ENCODE assay signal across 11 mouse cellular contexts in genomic region chr10:41652094-41652775, GRCm38 (mm10).
A peak's percentile ranks its signal among the peaks of the same experiment; 100 is the strongest.
DNase-seq lines count a peak whose midpoint lies in the region; ATAC-seq and TF ChIP-seq lines count a peak whose summit lies in the region.
"Had no signal": no experiment of that assay in that cellular context is flagged by ENCODE, and none has a peak within 500 bp of the region (broad histone marks: within the 10 kb centered on the region; RNA-seq: fewer than 3 reads in every experiment).

No protein-coding gene starts in this region.

- no peaks in the 10 kb centered on the region; the same call in 1 of the 2 replicates for H3K4me1 ChIP-seq in hindbrain, postnatal 0 days (ENCODE audit: insufficient read depth, low read length)
- no peaks in the 10 kb centered on the region for H3K4me1 ChIP-seq in hindbrain, embryonic 11.5 days (replicated peaks; ENCODE audit: control insufficient read depth, insufficient read depth, low read length)
- peaks cover 12% of the 10 kb centered on the region for H3K4me1 ChIP-seq in midbrain, embryonic 10.5 days
- no peaks in the 10 kb centered on the region; the same call in 1 of the 2 replicates for H3K4me1 ChIP-seq in stomach, postnatal 0 days (replicated peaks; ENCODE audit: control insufficient read depth, insufficient read depth)

- no peaks in the 10 kb centered on the region for H3K9me3 ChIP-seq in hindbrain, postnatal 0 days (ENCODE audit: low read length)
- no peaks in the 10 kb centered on the region for H3K9me3 ChIP-seq in hindbrain, embryonic 11.5 days (ENCODE audit: control insufficient read depth, low read length)
- H3K9me3 ChIP-seq in midbrain, embryonic 10.5 days (replicated peaks), result no peaks in the 10 kb centered on the region
- H3K9me3 ChIP-seq in stomach, postnatal 0 days (ENCODE audit: control insufficient read depth, low read length), result no peaks in the 10 kb centered on the region

- no peaks in the 10 kb centered on the region for H3K36me3 ChIP-seq in hindbrain, postnatal 0 days (ENCODE audit: insufficient read depth, low read length)
- H3K36me3 ChIP-seq in hindbrain, embryonic 11.5 days (ENCODE audit: control insufficient read depth, insufficient read depth, low read length), result no peaks in the 10 kb centered on the region
- no peaks in the 10 kb centered on the region for H3K36me3 ChIP-seq in midbrain, embryonic 10.5 days
- H3K36me3 ChIP-seq in stomach, postnatal 0 days (ENCODE audit: control insufficient read depth, insufficient read depth, low read length), result no peaks in the 10 kb centered on the region

- 34% methylated on average over 6 of the region's 6 CpGs for WGBS in hindbrain, postnatal 0 days
- 41% methylated on average over 6 of the region's 6 CpGs for WGBS in hindbrain, embryonic 11.5 days
- WGBS in midbrain, embryonic 10.5 days, result 41% methylated on average over 6 of the region's 6 CpGs
- WGBS in stomach, postnatal 0 days, result 22% methylated on average over 6 of the region's 6 CpGs

- ATAC-seq in hindbrain, postnatal 0 days, result peak; percentile 41
- ATAC-seq in hindbrain, embryonic 11.5 days (ENCODE audit: low FRiP score), result no peak
- ATAC-seq in stomach, postnatal 0 days (ENCODE audit: low FRiP score, low TSS enrichment), result peak; percentile 16; the same call in 1 of the 2 replicates

- no peak for TF ChIP-seq EP300 in stomach, postnatal 0 days (optimal IDR thresholded peaks at IDR 0.05)

- peak; percentile 10 for DNase-seq in embryo, embryonic 10.5 days (ENCODE audit: low spot score)
- DNase-seq in embryo, embryonic 10 days (ENCODE audit: low spot score), result no peak
- DNase-seq in hindbrain, postnatal 0 days (ENCODE audit: low spot score), result peak; percentile 70
- DNase-seq in hindbrain, embryonic 11.5 days (ENCODE audit: low spot score), result no peak
- no peak for DNase-seq in midbrain, embryonic 10.5 days (ENCODE audit: low spot score)
- DNase-seq in stomach, postnatal 0 days (ENCODE audit: low spot score), result no peak
- DNase-seq in urinary bladder, adult 2 months (ENCODE audit: low spot score), result no peak
- no peak for DNase-seq in testis, postnatal 14 days (ENCODE audit: low spot score)
- DNase-seq: adrenal gland, adult 8-10 months; cerebellum, adult 18-20 months; right cerebral cortex, postnatal 14 days had no signal

- no peak overlapping the region for H3K4me3 ChIP-seq in hindbrain, postnatal 0 days (ENCODE audit: low read length)
- H3K4me3 ChIP-seq in hindbrain, embryonic 11.5 days (ENCODE audit: low read depth, low read length), result no peak overlapping the region
- no peak overlapping the region for H3K4me3 ChIP-seq in midbrain, embryonic 10.5 days
- no peak overlapping the region for H3K4me3 ChIP-seq in stomach, postnatal 0 days (ENCODE audit: low read depth, low read length)

- H3K9ac ChIP-seq in hindbrain, postnatal 0 days (replicated peaks; ENCODE audit: low read length), result no peak overlapping the region
- no peak overlapping the region for H3K9ac ChIP-seq in hindbrain, embryonic 11.5 days (ENCODE audit: low read depth, low read length)
- H3K9ac ChIP-seq in stomach, postnatal 0 days (ENCODE audit: low read length), result no peak overlapping the region

- no peak for TF ChIP-seq CTCF in hindbrain, postnatal 0 days (IDR thresholded peaks at IDR 0.05; ENCODE audit: low read depth)
- no peak for TF ChIP-seq CTCF in stomach, postnatal 0 days (IDR thresholded peaks at IDR 0.05; ENCODE audit: low read depth)

- peak overlapping the region; percentile 62; the same call in 1 of the 2 replicates for H3K27ac ChIP-seq in hindbrain, postnatal 0 days
- no peak overlapping the region for H3K27ac ChIP-seq in hindbrain, embryonic 11.5 days (ENCODE audit: low read depth, low read length)
- peak overlapping the region; percentile 25; the same call in 1 of the 2 replicates for H3K27ac ChIP-seq in midbrain, embryonic 10.5 days (replicated peaks)
- peak overlapping the region; percentile 40; the same call in 1 of the 2 replicates for H3K27ac ChIP-seq in stomach, postnatal 0 days (replicated peaks)

- no peak overlapping the region for H3K4me2 ChIP-seq in hindbrain, postnatal 0 days (ENCODE audit: low read depth, low read length)
- H3K4me2 ChIP-seq in hindbrain, embryonic 11.5 days (replicated peaks; ENCODE audit: low read depth, low read length), result no peak overlapping the region
- H3K4me2 ChIP-seq in stomach, postnatal 0 days (replicated peaks; ENCODE audit: low read depth), result peak overlapping the region; percentile 23

- H3K27me3 ChIP-seq in hindbrain, postnatal 0 days (ENCODE audit: insufficient read depth, low read length), result no peaks in the 10 kb centered on the region
- no peaks in the 10 kb centered on the region for H3K27me3 ChIP-seq in hindbrain, embryonic 11.5 days (ENCODE audit: control insufficient read depth, insufficient read depth, low read length)
- H3K27me3 ChIP-seq in midbrain, embryonic 10.5 days (ENCODE audit: low read depth, poor library complexity, severe bottlenecking), result no peaks in the 10 kb centered on the region
- no peaks in the 10 kb centered on the region for H3K27me3 ChIP-seq in stomach, postnatal 0 days (ENCODE audit: control insufficient read depth, insufficient read depth, low read length)

Comparison
In these comparisons a context has a peak if more than half of its experiments do, and no peak if none do; other contexts are left out.
1. DNase-seq: peak in embryo, embryonic 10.5 days (single experiment) and hindbrain, postnatal 0 days (single experiment); none in embryo, embryonic 10 days (single experiment), hindbrain, embryonic 11.5 days (single experiment), midbrain, embryonic 10.5 days (single experiment), stomach, postnatal 0 days (single experiment), urinary bladder, adult 2 months (single experiment) and testis, postnatal 14 days (single experiment).